Mouse (Mus musculus) testis, adult 2 months (tissue): ENCODE measurements at regions not wholly inside any gene's neighbourhood (a gene's known extent, or its start where the extent isn't known, plus 50 kb on each side); places are given as distances from the start of the nearest gene placed in this dataset.

Source experiments
- H3K27ac ChIP-seq: fragments of 200-500 bp; 2 replicates; pipeline ENCODE4 v1.5.1; 2012; ENCODE audit warnings: low read depth, low read length; ENCODE audit not compliant: control insufficient read depth, insufficient read depth
- H3K27me3 ChIP-seq: fragments of 200-500 bp; 2 replicates; pipeline ENCODE4 v1.6.1; 2012; ENCODE audit warnings: mild to moderate bottlenecking, low read length, moderate library complexity; ENCODE audit not compliant: control insufficient read depth, insufficient read depth
- H3K36me3 ChIP-seq: fragments of 200-500 bp; 2 replicates; pipeline ENCODE4 v1.6.1; 2012; ENCODE audit warnings: mild to moderate bottlenecking, low read length; ENCODE audit not compliant: control insufficient read depth, insufficient read depth
- H3K4me1 ChIP-seq: fragments of 200-500 bp; 2 replicates; pipeline ENCODE4 v1.6.1; 2012; ENCODE audit warnings: low read length; ENCODE audit not compliant: control insufficient read depth, insufficient read depth
- H3K4me3 ChIP-seq: fragments of 200-500 bp; 2 replicates; pipeline ENCODE4 v1.5.1; 2012; ENCODE audit warnings: low read depth, mild to moderate bottlenecking, low read length, moderate library complexity, mixed read lengths; ENCODE audit not compliant: control insufficient read depth
- CTCF ChIP-seq: fragments of 200-500 bp; IDR thresholded peaks from 2 replicates; pipeline ENCODE4 v1.5.1; 2012; ENCODE audit warnings: low read depth, mild to moderate bottlenecking, inconsistent platforms, low read length, moderate library complexity; ENCODE audit not compliant: control insufficient read depth, insufficient read depth, insufficient replicate concordance
- POLR2A ChIP-seq: fragments of 200-500 bp; IDR thresholded peaks from 2 replicates; pipeline ENCODE4 v1.6.1; 2012; ENCODE audit warnings: low read depth, mild to moderate bottlenecking, inconsistent platforms, low read length, moderate library complexity; ENCODE audit not compliant: control insufficient read depth

- H3K27ac ChIP-seq = no peak overlapping the region
- H3K36me3 ChIP-seq = no peaks in the 10 kb centered on the region
- no peak overlapping the region for H3K4me3 ChIP-seq
- H3K27me3 ChIP-seq = no peaks in the 10 kb centered on the region
- no peak for TF ChIP-seq POLR2A
- no peak for TF ChIP-seq CTCF
- H3K4me1 ChIP-seq = peaks cover 2% of the 10 kb centered on the region; the same call in 1 of the 2 replicates
These were observed 72.1 kb downstream of the Cdc42ep3 start for GRCm38 (mm10) chr17:79282771-79283170.

DNA sequence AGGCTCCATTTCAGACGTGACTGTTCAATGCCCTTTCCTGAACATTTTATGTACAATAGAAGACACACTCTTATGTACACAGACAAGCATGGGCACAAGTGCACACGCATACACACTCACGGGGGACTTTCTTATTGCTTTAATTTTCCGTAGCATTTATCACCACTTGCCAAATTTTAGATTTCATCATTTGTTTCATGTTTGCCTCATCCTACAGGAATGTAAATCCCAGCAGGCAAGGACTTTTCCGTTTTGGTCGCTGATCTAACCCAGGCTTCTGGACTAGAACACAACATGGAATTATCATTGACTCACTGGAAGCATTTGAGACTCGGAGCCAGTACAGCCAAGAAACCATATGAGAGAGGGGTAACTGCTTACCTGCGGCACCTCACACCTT, 81.3 kb downstream of the Cdc42ep3 start:
- Histone ChIP-seq H3K4me1 (no peaks in the 10 kb centered on the region), H3K27ac (no peak overlapping the region), H3K4me3 (no peak overlapping the region), H3K36me3 (no peaks in the 10 kb centered on the region), H3K27me3 (no peaks in the 10 kb centered on the region)
- TF ChIP-seq POLR2A (no peak), CTCF (no peak)

GRCm38 (mm10) chr17:79259691-79260090, 95.2 kb downstream of the Cdc42ep3 start:
- H3K4me1 ChIP-seq = no peaks in the 10 kb centered on the region
- H3K4me3 ChIP-seq = no peak overlapping the region
- no peaks in the 10 kb centered on the region for H3K27me3 ChIP-seq
- H3K27ac ChIP-seq = no peak overlapping the region
- no peaks in the 10 kb centered on the region for H3K36me3 ChIP-seq
- TF ChIP-seq POLR2A (no peak), CTCF (no peak)

GRCm38 (mm10) chr17:79246962-79247902, 107.7 kb downstream of the Cdc42ep3 start:
- Histone ChIP-seq H3K4me3 (no peak overlapping the region), H3K27me3 (no peaks in the 10 kb centered on the region), H3K27ac (no peak overlapping the region), H3K4me1 (no peaks in the 10 kb centered on the region), H3K36me3 (no peaks in the 10 kb centered on the region)
- no peak for TF ChIP-seq POLR2A
- TF ChIP-seq CTCF = no peak

DNA sequence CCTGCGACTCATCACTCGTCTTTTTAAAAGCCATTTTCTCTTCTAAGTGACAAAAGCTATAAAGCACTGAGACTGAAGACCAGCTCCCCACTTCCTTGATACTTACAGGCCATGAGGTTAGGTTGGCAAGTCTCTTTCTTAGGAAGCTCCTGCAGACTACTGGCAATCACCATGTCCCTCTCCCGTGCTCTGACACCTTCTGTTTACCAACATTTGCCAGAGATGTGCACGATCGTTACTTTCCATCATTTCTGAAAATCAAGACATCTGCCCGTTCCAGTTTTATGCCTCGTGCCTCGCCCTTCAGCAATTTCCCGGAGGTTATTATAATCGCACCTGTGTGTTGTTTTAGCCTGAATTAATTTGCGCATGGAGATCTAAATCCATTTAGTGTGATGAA, 110.8 kb downstream of the Cdc42ep3 start:
- Histone ChIP-seq H3K4me1 (no peaks in the 10 kb centered on the region), H3K27ac (no peak overlapping the region), H3K27me3 (no peaks in the 10 kb centered on the region), H3K4me3 (no peak overlapping the region), H3K36me3 (no peaks in the 10 kb centered on the region)
- TF ChIP-seq CTCF = no peak
- no peak for TF ChIP-seq POLR2A

DNA sequence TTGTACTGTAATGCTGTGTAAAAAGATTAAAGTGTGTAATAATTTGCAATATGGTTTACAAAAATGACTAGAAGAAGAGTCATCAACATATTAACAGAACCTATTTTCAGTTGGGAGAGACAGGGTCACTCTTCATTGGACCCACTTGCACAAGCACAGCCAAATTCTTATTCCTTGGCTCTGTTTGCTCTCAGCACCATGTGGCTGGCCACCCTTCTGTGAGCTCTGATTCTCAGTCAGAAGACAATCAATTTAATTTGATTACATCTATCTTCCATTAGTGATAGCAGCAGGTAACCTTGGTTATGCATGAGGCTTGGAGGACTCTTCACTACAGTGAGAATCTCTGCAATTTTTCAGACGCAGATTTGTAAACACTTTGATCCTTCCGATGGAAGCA, 111.5 kb downstream of the Cdc42ep3 start:
- Histone ChIP-seq H3K4me3 (no peak overlapping the region), H3K27ac (no peak overlapping the region), H3K4me1 (no peaks in the 10 kb centered on the region), H3K27me3 (no peaks in the 10 kb centered on the region), H3K36me3 (no peaks in the 10 kb centered on the region)
- TF ChIP-seq CTCF (no peak), POLR2A (no peak)

- Histone ChIP-seq H3K27me3 (no peaks in the 10 kb centered on the region), H3K36me3 (no peaks in the 10 kb centered on the region), H3K4me3 (no peak overlapping the region), H3K27ac (no peak overlapping the region), H3K4me1 (0 out of 2 replicates have a peak, but pooled peaks cover 2% of the 10 kb centered on the region)
- TF ChIP-seq CTCF (no peak), POLR2A (no peak)
These were observed 113.4 kb downstream of the Cdc42ep3 start for GRCm38 (mm10) chr17:79241489-79241888.
